Mouse (Mus musculus) limb, embryonic 15.5 days (tissue): ENCODE measurements at regions not wholly inside any gene's neighbourhood (a gene's known extent, or its start where the extent isn't known, plus 50 kb on each side); places are given as distances from the start of the nearest gene placed in this dataset.

ENCODE experiments used
- ATAC-seq: fragments of 200-750 bp; cut with Nextera tagmentation; 2 replicates; pipeline ENCODE4 v1.8.0; 2017; ENCODE audit warnings: low read depth, moderate TSS enrichment; ENCODE audit not compliant: insufficient number of reproducible peaks, low FRiP score, low TSS enrichment
- H3K27ac ChIP-seq: fragments of 300-500 bp; sonication (generic); 2 replicates; pipeline ENCODE4 v1.5.1; 2015; ENCODE audit warnings: moderate library complexity, mild to moderate bottlenecking, inconsistent platforms
- H3K27me3 ChIP-seq: fragments of 300-500 bp; sonication (generic); 2 replicates; pipeline ENCODE4 v1.6.1; 2015; ENCODE audit warnings: inconsistent platforms
- H3K36me3 ChIP-seq: fragments of 300-500 bp; sonication (generic); 2 replicates; pipeline ENCODE4 v1.6.1; 2015; ENCODE audit warnings: inconsistent platforms
- H3K4me1 ChIP-seq: fragments of 300-500 bp; sonication (generic); 2 replicates; pipeline ENCODE4 v1.6.1; 2015; ENCODE audit warnings: inconsistent platforms
- H3K4me2 ChIP-seq: fragments of 300-500 bp; sonication (generic); 2 replicates; pipeline ENCODE4 v1.6.1; 2015; ENCODE audit warnings: mild to moderate bottlenecking, inconsistent platforms
- H3K4me3 ChIP-seq: fragments of 300-500 bp; sonication (generic); 2 replicates; pipeline ENCODE4 v1.5.1; 2015; ENCODE audit warnings: mild to moderate bottlenecking, inconsistent platforms
- H3K9ac ChIP-seq: fragments of 300-500 bp; sonication (generic); 2 replicates; pipeline ENCODE4 v1.6.1; 2015; ENCODE audit warnings: inconsistent platforms
- H3K9me3 ChIP-seq: fragments of 300-500 bp; sonication (generic); 2 replicates; pipeline ENCODE4 v1.6.1; 2016; ENCODE audit warnings: inconsistent platforms
- WGBS: fragments of 180-500 bp; shearing (Covaris S2); methylation state at CpG from one replicate; pipeline ENCODE4 v1.1.7; 2015; 5-methylcytosine and 5-hydroxymethylcytosine counted together

DNA sequence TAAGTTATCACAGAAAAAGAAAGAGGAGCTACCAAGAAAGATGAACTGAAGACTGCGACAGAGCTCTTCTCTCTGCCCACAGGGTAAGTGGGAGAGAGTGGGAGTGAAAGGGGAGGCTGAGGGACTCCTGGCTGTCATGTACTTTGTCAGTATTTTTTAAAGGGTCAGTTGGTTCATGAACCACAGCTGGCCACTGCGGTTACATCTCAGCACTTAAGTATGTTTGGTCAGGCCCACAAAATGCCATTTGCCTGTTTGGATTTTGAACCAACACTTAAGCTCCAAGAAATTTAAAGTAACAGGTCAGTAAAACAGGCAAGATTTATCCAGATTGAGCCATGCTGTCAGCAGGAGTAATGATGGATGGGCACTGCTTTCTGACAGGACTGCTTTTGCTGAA lies 115.1 kb upstream of the Cdkn2b start:
- no peak overlapping the region for H3K9ac ChIP-seq

DNA sequence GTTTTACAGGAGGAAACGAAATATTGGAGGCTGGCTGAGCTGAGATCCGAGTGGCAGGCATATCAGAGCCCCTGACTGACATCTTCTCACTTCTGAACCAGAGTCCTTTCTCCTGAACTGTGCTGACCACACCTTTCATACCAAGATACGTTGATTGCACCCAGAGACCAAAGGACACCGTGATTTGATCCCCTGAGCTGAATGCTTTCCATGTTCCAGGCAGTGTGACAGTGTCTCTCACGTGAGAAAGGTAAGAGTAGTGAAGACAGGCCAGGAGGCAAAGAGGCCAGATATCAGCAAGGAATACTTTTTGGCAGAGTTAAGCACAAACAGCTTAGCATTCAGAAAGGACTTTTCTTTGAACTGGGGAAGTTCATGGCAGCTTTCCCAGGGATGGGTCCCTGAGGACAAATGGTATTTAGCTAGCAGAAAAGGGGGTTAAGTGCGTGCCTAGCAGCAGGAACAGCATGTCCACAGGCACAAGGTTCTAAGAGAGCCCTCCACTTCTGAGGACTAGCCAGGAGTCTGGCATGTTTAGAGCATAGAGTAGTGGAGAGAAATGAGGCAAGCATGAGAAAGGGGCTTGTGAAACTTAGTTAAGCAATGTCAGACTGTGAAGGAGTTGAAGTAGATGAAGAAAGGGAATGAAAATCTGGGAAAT lies 111.0 kb upstream of the Cdkn2b start:
- ATAC-seq = no peak
- Histone ChIP-seq H3K27ac (no peak overlapping the region), H3K27me3 (no peaks in the 10 kb centered on the region)

More for the DNA sequence above, 115.1 kb upstream of the Cdkn2b start:
- H3K27me3 ChIP-seq = no peaks in the 10 kb centered on the region
- H3K36me3 ChIP-seq = no peaks in the 10 kb centered on the region
- no peak overlapping the region for H3K4me3 ChIP-seq
- no peaks in the 10 kb centered on the region for H3K9me3 ChIP-seq
- 70% methylated on average over 2 of the region's 2 CpGs for WGBS
- no peak overlapping the region for H3K4me2 ChIP-seq
- H3K27ac ChIP-seq = no peak overlapping the region
- H3K4me1 ChIP-seq = peaks cover 10% of the 10 kb centered on the region; the same call in 1 of the 2 replicates
- no peak for ATAC-seq

DNA sequence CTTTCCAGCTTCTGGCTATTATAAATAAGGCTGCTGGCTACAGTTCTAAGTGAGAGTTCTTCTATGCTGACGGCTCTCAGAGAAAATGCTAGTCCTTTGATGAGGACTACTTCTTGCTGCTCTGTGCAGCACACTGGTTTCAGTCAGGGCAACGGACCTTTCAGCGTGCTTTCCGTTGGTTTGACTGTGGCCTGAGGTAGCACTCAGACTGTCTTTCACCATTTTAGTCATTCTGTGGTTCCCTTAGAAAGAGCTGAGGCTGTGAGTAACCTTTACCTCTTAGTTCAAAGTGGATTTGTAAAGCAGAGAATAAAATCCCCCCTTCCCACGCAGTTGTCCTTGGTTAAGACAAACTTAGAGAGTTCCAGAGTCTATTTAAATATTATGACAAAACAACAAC lies 110.0 kb upstream of the Cdkn2b start:
- Histone ChIP-seq H3K4me3 (no peak overlapping the region), H3K9me3 (no peaks in the 10 kb centered on the region), H3K27me3 (no peaks in the 10 kb centered on the region), H3K27ac (no peak overlapping the region), H3K4me2 (no peak overlapping the region), H3K4me1 (0 out of 2 replicates have a peak, but pooled peaks cover 3% of the 10 kb centered on the region), H3K9ac (no peak overlapping the region), H3K36me3 (no peaks in the 10 kb centered on the region)
- no peak for ATAC-seq
- 82% methylated on average over 5 of the region's 5 CpGs for WGBS

More for the DNA sequence above, 111.0 kb upstream of the Cdkn2b start:
- WGBS = 46% methylated on average over 6 of the region's 6 CpGs
- Histone ChIP-seq H3K9ac (no peak overlapping the region), H3K4me1 (0 out of 2 replicates have a peak, but pooled peaks cover 3% of the 10 kb centered on the region), H3K4me3 (no peak overlapping the region), H3K9me3 (no peaks in the 10 kb centered on the region), H3K36me3 (no peaks in the 10 kb centered on the region), H3K4me2 (no peak overlapping the region)

DNA sequence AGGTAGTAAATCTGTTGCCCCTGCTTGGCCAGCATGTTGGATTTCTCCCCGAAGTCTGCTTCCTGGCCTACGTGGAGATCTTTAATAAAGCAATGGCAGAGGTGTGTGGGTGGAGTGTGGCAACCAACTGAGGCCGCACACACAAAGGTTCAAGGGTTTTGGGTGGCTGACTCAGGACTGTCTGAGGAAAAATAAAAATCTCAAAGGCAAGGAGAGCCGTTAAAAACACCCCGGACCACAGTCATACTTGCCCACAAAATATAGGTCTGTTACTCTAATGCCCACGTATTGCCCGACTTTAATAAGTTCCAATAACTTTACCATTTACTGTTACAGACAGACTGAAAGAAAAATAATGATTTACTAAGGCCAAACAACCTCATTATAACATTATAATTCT lies 108.7 kb upstream of the Cdkn2b start:
- Histone ChIP-seq H3K9ac (no peak overlapping the region), H3K4me1 (0 out of 2 replicates have a peak, but pooled peaks cover 3% of the 10 kb centered on the region), H3K27me3 (no peaks in the 10 kb centered on the region), H3K4me2 (no peak overlapping the region), H3K9me3 (no peaks in the 10 kb centered on the region), H3K36me3 (no peaks in the 10 kb centered on the region), H3K4me3 (no peak overlapping the region), H3K27ac (no peak overlapping the region)
- no peak for ATAC-seq
- WGBS = 53% methylated on average over 7 of the region's 7 CpGs

DNA sequence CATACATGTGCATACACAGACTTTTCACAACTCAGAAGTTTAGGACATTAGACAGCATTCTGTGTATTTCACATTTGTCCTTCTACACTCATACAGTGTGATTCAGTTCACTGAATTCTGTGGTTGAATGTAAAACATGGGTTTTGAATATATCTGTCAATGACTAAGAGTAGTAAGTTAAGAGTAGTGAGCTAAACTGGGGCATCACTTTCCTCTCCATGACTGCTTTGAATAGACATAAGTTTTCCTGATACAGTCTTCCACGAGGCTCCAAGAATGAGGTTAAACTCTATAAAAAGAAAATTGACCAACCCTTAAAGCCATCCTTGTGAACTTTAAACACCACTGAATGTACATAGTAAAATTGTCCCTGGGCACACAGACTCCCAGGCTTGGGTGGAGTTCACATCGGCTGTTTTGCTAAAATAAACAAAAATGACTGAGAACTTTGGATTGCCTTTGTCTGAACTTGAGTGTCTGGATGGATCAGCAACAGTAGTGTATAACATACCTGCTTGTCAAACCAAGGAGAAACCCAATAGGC lies 94.9 kb upstream of the Cdkn2b start:
- Histone ChIP-seq H3K9me3 (no peaks in the 10 kb centered on the region), H3K4me2 (no peak overlapping the region), H3K4me3 (no peak overlapping the region), H3K4me1 (no peaks in the 10 kb centered on the region), H3K36me3 (no peaks in the 10 kb centered on the region), H3K27me3 (no peaks in the 10 kb centered on the region), H3K9ac (no peak overlapping the region), H3K27ac (no peak overlapping the region)
- WGBS = 61% methylated on average over 2 of the region's 2 CpGs
- no peak for ATAC-seq

DNA sequence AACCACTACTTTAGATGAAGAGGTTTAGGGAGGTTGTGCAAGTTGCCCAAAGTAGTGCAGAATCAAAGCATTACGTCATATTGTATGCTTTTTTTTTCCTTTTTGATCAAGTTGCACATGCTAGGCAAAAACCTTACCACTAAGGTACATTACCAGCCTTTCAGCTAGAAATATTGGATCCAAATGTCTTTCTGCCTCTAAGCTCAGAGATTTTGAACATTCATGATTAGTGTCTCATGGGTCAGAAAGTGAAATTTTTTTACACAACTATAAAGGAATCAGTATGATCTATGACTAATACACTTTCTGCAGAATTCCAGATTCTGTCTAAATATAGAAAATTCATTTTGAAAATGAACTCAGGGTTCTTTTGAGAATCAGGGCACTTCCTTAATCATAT lies 92.3 kb upstream of the Cdkn2b start:
- no peak overlapping the region for H3K4me3 ChIP-seq
- no peaks in the 10 kb centered on the region for H3K27me3 ChIP-seq
- no peaks in the 10 kb centered on the region for H3K36me3 ChIP-seq
- H3K4me2 ChIP-seq = no peak overlapping the region
- H3K27ac ChIP-seq = no peak overlapping the region
- 75% methylated on average over 1 of the region's 1 CpGs for WGBS
- H3K9me3 ChIP-seq = no peaks in the 10 kb centered on the region
- H3K9ac ChIP-seq = no peak overlapping the region
- H3K4me1 ChIP-seq = no peaks in the 10 kb centered on the region
- ATAC-seq = no peak

DNA sequence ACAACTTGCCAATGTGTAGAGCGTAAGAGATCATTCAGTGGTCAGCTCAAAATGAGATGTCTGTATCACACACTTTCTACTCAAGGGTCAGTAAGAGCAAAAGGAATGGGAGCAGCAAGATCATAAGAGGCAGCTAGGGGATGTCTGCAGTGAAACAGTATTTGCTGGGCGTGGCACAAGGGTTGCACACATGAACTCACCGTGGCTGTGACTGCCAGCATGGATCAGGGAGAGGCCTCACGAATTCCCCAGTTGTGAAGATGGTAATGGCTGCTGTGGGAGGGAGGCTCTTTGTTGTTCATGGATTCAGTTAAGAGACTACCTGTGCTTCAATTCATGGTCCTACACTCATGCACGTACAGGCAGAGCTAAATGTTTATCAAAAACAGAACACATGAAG lies 91.5 kb upstream of the Cdkn2b start:
- H3K27me3 ChIP-seq = no peaks in the 10 kb centered on the region
- WGBS = 68% methylated on average over 5 of the region's 5 CpGs
- H3K4me1 ChIP-seq = no peaks in the 10 kb centered on the region
- H3K4me2 ChIP-seq = no peak overlapping the region
- H3K36me3 ChIP-seq = no peaks in the 10 kb centered on the region
- no peak overlapping the region for H3K4me3 ChIP-seq
- ATAC-seq = no peak
- no peaks in the 10 kb centered on the region for H3K9me3 ChIP-seq
- H3K9ac ChIP-seq = no peak overlapping the region
- no peak overlapping the region for H3K27ac ChIP-seq

DNA sequence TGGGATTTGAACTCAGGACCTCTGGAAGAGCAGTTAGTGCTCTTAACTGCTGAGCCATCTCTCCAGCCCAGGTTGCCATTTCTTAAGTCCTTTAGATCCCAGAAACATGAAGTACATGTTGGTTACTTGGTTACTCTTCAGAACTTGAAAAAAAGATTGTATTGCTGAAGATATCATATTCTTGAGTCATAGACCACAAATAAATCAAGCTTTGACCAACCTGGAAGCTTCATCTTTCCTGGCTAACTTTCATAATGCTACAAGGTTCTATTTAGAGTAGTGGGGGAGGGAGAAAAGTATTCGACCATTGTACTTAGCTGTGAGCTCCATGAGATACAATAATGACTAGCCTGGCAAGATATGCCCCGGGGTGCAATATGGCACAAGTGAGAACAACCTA lies 90.9 kb upstream of the Cdkn2b start:
- WGBS = 78% methylated on average over 2 of the region's 2 CpGs
- no peak overlapping the region for H3K4me3 ChIP-seq
- no peak overlapping the region for H3K27ac ChIP-seq
- no peaks in the 10 kb centered on the region for H3K9me3 ChIP-seq
- no peak for ATAC-seq
- H3K27me3 ChIP-seq = no peaks in the 10 kb centered on the region
- no peak overlapping the region for H3K4me2 ChIP-seq
- H3K9ac ChIP-seq = no peak overlapping the region
- no peaks in the 10 kb centered on the region for H3K36me3 ChIP-seq
- no peaks in the 10 kb centered on the region for H3K4me1 ChIP-seq

DNA sequence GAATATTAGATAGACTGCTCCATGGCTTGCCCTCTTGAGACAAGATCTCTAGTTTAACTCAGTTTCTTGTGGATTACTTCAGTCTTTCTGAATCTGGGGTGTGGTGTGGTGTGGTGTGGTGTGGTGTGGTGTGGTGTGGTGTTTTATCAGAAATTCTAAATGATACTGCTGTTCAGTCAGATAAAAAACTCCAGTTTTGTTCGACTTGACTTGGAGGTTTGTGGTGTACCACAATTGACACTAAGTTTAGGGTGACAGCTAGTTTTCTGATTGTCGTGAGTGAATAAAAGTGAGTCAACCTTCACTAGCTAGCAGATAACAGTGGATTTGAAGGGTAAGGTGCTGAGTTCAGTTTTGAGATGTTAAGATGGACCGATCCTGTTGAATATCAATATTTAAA lies 89.5 kb upstream of the Cdkn2b start:
- WGBS = 85% methylated on average over 3 of the region's 3 CpGs
- Histone ChIP-seq H3K4me3 (no peak overlapping the region), H3K27ac (no peak overlapping the region), H3K9ac (no peak overlapping the region), H3K9me3 (no peaks in the 10 kb centered on the region), H3K4me2 (no peak overlapping the region), H3K36me3 (no peaks in the 10 kb centered on the region), H3K27me3 (no peaks in the 10 kb centered on the region), H3K4me1 (no peaks in the 10 kb centered on the region)
- ATAC-seq = no peak

DNA sequence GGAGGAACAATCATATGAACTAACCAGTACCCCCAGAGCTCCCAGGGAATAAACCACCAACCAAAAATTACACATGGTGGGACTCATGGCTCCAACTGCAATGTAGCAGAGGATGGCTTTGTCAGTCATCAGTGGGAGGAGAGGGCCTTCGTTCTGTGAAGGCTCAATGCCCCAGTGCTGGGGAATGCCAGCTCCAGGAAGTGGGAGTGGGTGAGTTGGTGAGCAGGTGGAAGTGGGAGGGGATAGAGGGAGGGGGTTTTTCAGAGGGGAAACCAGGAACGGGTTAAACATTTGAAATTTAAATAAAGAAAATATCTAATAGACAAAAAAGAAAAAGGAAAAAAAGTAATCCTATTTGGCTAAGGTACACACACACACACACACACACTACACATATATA lies 88.4 kb upstream of the Cdkn2b start:
- WGBS = 65% methylated on average over 2 of the region's 2 CpGs

DNA sequence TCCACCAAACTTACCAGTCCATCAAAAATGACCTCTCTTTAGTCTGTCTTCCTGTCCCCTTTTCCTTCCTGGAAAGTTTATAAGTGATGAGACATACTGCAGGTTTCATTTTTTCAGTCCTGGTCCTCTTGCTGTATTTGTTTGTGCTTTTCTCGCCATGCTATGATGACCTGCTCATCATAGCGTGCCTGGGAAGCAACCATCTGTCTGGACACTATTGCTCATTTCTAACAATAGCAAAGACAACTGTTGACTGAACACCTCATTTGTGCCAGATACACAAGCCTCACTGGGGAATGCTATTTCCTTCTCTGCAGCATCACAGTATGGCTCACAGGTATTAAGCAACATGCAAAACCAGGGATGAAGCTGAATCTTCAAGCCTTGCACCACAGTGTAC lies 85.2 kb upstream of the Cdkn2b start:
- Histone ChIP-seq H3K9me3 (no peaks in the 10 kb centered on the region), H3K27ac (no peak overlapping the region), H3K4me3 (no peak overlapping the region), H3K36me3 (no peaks in the 10 kb centered on the region), H3K4me2 (no peak overlapping the region), H3K9ac (no peak overlapping the region), H3K27me3 (no peaks in the 10 kb centered on the region), H3K4me1 (no peaks in the 10 kb centered on the region)
- ATAC-seq = no peak
- WGBS = 81% methylated on average over 2 of the region's 2 CpGs

More for the DNA sequence above, 88.4 kb upstream of the Cdkn2b start:
- ATAC-seq = no peak
- H3K27me3 ChIP-seq = no peaks in the 10 kb centered on the region
- H3K4me2 ChIP-seq = no peak overlapping the region
- no peak overlapping the region for H3K27ac ChIP-seq
- no peaks in the 10 kb centered on the region for H3K36me3 ChIP-seq
- H3K9me3 ChIP-seq = no peaks in the 10 kb centered on the region
- no peak overlapping the region for H3K9ac ChIP-seq
- no peaks in the 10 kb centered on the region for H3K4me1 ChIP-seq
- H3K4me3 ChIP-seq = no peak overlapping the region

DNA sequence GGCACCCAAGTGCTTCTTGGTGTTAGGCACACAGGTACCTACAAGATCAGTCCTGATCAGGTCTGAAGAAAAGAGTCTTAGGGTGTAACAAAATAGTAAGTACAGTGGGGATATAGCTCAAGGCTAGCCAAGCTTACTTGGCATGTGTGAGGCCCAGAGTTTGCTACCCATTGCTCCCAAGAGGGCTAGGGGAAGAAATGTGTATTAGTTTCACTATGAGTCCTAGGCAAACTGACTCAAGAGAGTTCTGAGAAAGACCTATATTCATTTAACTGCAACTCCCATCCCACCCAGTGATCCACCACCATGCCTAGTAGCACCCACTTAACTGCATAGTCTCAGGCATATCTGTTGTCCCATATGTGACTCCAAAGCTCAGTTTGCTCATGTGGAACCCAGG lies 84.5 kb upstream of the Cdkn2b start:
- no peaks in the 10 kb centered on the region for H3K36me3 ChIP-seq
- H3K9me3 ChIP-seq = no peaks in the 10 kb centered on the region
- no peak for ATAC-seq
- no peak overlapping the region for H3K4me2 ChIP-seq
- no peak overlapping the region for H3K9ac ChIP-seq
- no peak overlapping the region for H3K4me3 ChIP-seq
- H3K4me1 ChIP-seq = no peaks in the 10 kb centered on the region
- no peak overlapping the region for H3K27ac ChIP-seq
- H3K27me3 ChIP-seq = no peaks in the 10 kb centered on the region

DNA sequence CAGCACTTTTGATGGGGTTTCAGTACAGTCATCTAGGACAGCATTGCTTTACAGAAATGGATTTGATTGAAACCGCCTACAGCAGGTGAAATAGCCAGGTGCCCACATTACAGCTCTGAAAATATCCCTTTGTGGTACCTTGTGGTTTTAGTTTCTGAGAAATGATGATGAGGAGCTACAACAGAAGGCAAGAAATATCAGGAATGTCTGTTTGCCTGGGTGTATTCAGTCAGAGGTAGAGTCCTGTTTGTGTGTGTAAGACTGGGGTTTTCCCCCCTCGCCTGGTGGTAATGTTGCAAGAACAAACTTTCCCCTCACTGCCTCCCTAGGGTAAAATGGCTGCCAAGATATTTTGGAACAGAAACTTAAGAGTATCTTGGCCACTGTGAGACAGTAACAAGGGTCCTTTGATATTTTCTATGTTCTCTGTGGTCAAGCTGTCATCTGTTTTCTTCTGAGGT lies 82.4 kb upstream of the Cdkn2b start:
- no peaks in the 10 kb centered on the region for H3K36me3 ChIP-seq
- WGBS = 77% methylated on average over 2 of the region's 2 CpGs
- no peaks in the 10 kb centered on the region for H3K9me3 ChIP-seq
- no peak for ATAC-seq
- no peak overlapping the region for H3K9ac ChIP-seq
- no peak overlapping the region for H3K4me3 ChIP-seq
- H3K27me3 ChIP-seq = no peaks in the 10 kb centered on the region
- no peak overlapping the region for H3K27ac ChIP-seq
- no peaks in the 10 kb centered on the region for H3K4me1 ChIP-seq
- H3K4me2 ChIP-seq = no peak overlapping the region
